Mouse (Mus musculus): ENCODE results near the gene Scgb2b18.
"Not testable (repeated sequence)": the region's sequence is repeated elsewhere in the genome, so short reads cannot be mapped to it uniquely, and the experiment has no call there.

Scgb2b18 gene

DNA sequence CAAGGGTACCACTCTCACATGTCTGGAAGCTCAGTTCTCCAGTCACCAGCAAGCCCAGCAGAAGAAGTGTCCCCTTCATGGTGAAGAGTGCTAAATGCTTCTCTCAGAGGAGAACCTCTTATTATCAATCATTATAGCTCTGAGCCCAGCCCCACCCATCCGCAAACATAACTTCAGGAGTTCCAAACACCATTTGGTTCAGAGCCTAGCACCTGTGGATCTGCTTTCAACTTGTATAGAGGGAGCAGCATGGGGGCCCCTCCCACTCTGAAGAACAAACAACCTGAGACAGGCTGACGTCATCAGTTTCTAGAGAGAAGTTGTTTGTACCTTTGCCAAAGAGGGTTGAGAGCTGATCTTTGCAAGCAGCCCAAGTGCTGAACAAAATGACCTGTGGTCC is at the start of gene Scgb2b18:
Gene Scgb2b18, minus strand, starts transcription at position 101 of the 400 bp plus-strand sequence.
- DNase-seq (ENCODE audit: low read depth, low spot score): not testable (repeated sequence)

DNA sequence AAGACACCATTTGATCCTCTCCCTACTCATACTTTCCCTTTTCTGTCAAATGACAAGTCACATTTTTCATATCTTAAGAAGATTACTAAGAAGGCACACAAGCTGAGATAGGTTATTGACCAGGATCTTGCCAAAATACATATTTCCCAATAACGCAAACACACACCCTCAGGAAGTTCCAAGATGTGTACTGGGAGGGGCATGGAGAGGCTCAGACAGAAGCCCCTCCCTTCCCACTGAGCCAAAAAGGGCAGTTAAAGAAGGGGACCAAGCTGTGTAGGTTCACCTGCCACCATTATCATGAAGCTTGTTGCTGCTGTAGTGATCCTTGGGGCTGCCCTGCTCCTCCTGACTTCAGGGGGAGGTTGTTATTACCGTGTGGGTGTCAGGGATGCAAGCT is 11.6 kb upstream of the Scgb2b18 start, which contains the start of gene Scgb1b18:
Gene Scgb1b18, plus strand, starts transcription at position 301 of the 400 bp plus-strand sequence.
- DNase-seq (ENCODE audit: low read depth, low spot score): not testable (repeated sequence)
